Mouse (Mus musculus) forebrain, embryonic 14.5 days (tissue): ENCODE data around the gene Stx3. TPM values are rescaled to one million over a fixed set of nuclear protein-coding genes. Genes with fewer than 3 reads are reported as not detected.

Experiments
- ATAC-seq: fragments of 200-750 bp; cut with Nextera tagmentation; 2 replicates; pipeline ENCODE4 v1.8.0; 2017; ENCODE audit warnings: mild to moderate bottlenecking, moderate library complexity
- DNase-seq: peaks from one replicate; pipeline ENCODE4 v3.0.0-alpha.2; 2015; ENCODE audit warnings: low spot score
- H3K27ac ChIP-seq: fragments of 300-500 bp; sonication (generic); 2 replicates; pipeline ENCODE4 v1.5.1; 2014; ENCODE audit warnings: low read depth, mild to moderate bottlenecking, control low read depth, low read length, moderate library complexity
- H3K27me3 ChIP-seq: fragments of 300-500 bp; sonication (generic); replicated peaks from 2 replicates; pipeline ENCODE4 v1.6.1; 2014; ENCODE audit warnings: low read length, control low read depth, mixed read lengths; ENCODE audit not compliant: control insufficient read depth, insufficient read depth
- H3K36me3 ChIP-seq: fragments of 300-500 bp; sonication (generic); 2 replicates; pipeline ENCODE4 v1.6.1; 2014; ENCODE audit warnings: low read length, control low read depth; ENCODE audit not compliant: control insufficient read depth, insufficient read depth
- H3K4me1 ChIP-seq: fragments of 300-500 bp; sonication (generic); 2 replicates; pipeline ENCODE4 v1.6.1; 2014; ENCODE audit warnings: antibody characterized with exemption, low read length, control low read depth; ENCODE audit not compliant: control insufficient read depth, insufficient read depth
- H3K4me2 ChIP-seq: fragments of 300-500 bp; sonication (generic); 2 replicates; pipeline ENCODE4 v1.6.1; 2014; ENCODE audit warnings: mild to moderate bottlenecking, control low read depth, low read length
- H3K4me3 ChIP-seq: fragments of 300-500 bp; sonication (generic); 2 replicates; pipeline ENCODE4 v1.5.1; 2014; ENCODE audit warnings: low read depth, low read length, control low read depth
- H3K9ac ChIP-seq: fragments of 300-500 bp; sonication (generic); 2 replicates; pipeline ENCODE4 v1.6.1; 2014; ENCODE audit warnings: mild to moderate bottlenecking, low read length, control low read depth, moderate library complexity
- H3K9me3 ChIP-seq: fragments of 300-500 bp; sonication (generic); replicated peaks from 2 replicates; pipeline ENCODE4 v1.6.1; 2016; ENCODE audit warnings: low read length, control low read depth, mixed read lengths; ENCODE audit not compliant: control insufficient read depth
- WGBS: fragments of 180-500 bp; shearing (Covaris S2); extraction: QIAGEN DNeasy Blood & Tissue Kit; methylation state at CpG from one replicate; pipeline ENCODE4 v1.1.7; 2014; 5-methylcytosine and 5-hydroxymethylcytosine counted together
- polyA plus RNA-seq: library from polyadenylated mRNA; unstranded; fragments of >200 nt; fragmentation: Nextera tagmentation; extraction: Ambion mirVana; gene quantifications from 2 replicates; pipeline ENCODE4 v1.2.1, GENCODE M21; 2014

Stx3 gene
- polyA plus RNA-seq, 1 experiment from 2014 or later = 11.8 TPM

- 88% methylated on average over 2 of the region's 2 CpGs for WGBS
- H3K4me1 ChIP-seq = no peaks in the 10 kb centered on the region
- DNase-seq (no peak), ATAC-seq (no peak)
- H3K4me3 ChIP-seq = no peak overlapping the region
- no peaks in the 10 kb centered on the region for H3K27me3 ChIP-seq
- H3K27ac ChIP-seq = no peak overlapping the region
- no peaks in the 10 kb centered on the region for H3K36me3 ChIP-seq
- H3K9me3 ChIP-seq = no peaks in the 10 kb centered on the region
- H3K9ac ChIP-seq = no peak overlapping the region
- H3K4me2 ChIP-seq = no peak overlapping the region
These were observed 93.3 kb downstream of the Stx3 start for GRCm38 (mm10) chr19:11725915-11726314.

Other genes with a start within 250 kb of the Stx3 start
- gene Ms4a6d, start 214.6 kb downstream of the Stx3 start, polyA plus RNA-seq = 2.7 and 2.8 TPM in 2 replicates
- gene Ms4a2, start 195.7 kb downstream of the Stx3 start, polyA plus RNA-seq = not detected in 2 replicates
- gene Ms4a3, start 178.6 kb downstream of the Stx3 start, polyA plus RNA-seq = not detected in 2 replicates
- gene Oosp2, start 158.8 kb downstream of the Stx3 start, polyA plus RNA-seq = not detected in 2 replicates
- gene Oosp1, start 128.3 kb downstream of the Stx3 start, polyA plus RNA-seq = not detected in 2 replicates
- gene Oosp3, start 122.3 kb downstream of the Stx3 start, polyA plus RNA-seq = not detected in 2 replicates
- not detected in 2 replicates for gene Gif, start 71.8 kb downstream of the Stx3 start, polyA plus RNA-seq
- 48.6 and 52.0 TPM in 2 replicates for gene Mrpl16, start 49.0 kb downstream of the Stx3 start, polyA plus RNA-seq
- gene Olfr1417, start 19.8 kb upstream of the Stx3 start, polyA plus RNA-seq = not detected in 2 replicates
- gene Olfr1418, start 41.7 kb upstream of the Stx3 start, polyA plus RNA-seq = not detected in 2 replicates
- gene Olfr1419, start 55.7 kb upstream of the Stx3 start, polyA plus RNA-seq = not detected in 2 replicates
- gene Olfr1420, start 67.2 kb upstream of the Stx3 start, polyA plus RNA-seq = not detected in 2 replicates
- gene Patl1, start 93.0 kb upstream of the Stx3 start, polyA plus RNA-seq = 16.1 and 21.2 TPM in 2 replicates
- gene Osbp, start 146.5 kb upstream of the Stx3 start, polyA plus RNA-seq = 7.2 and 7.4 TPM in 2 replicates
- gene Olfr1423, start 221.9 kb upstream of the Stx3 start, polyA plus RNA-seq = not detected in 2 replicates
- gene Olfr1424, start 243.3 kb upstream of the Stx3 start, polyA plus RNA-seq = not detected in 2 replicates